Mouse (Mus musculus) left cerebral cortex, postnatal 14 days (tissue): ENCODE measurements around the gene Otub2. TPM values are rescaled to one million over a fixed set of nuclear protein-coding genes. Genes with fewer than 3 reads are reported as not detected.
"Not testable (repeated sequence)": the region's sequence is repeated elsewhere in the genome, so short reads cannot be mapped to it uniquely, and the experiment has no call there.

Experiments
- DNase-seq, 2 experiments: peaks; one replicate each; pipeline ENCODE4 v3.0.0; 2021 to 2022; ENCODE audit warnings: low spot score in 2 of 2, mixed read lengths in 1 of 2
- intact Hi-C: fragments of 180-260 bp; cut with DNase I; formaldehyde crosslinking; loops from one replicate; pipeline ENCODE4 v1.15.1; 2025
- total RNA-seq, 2 experiments: library from RNA; stranded (reverse); gene quantifications; 2 replicates each; pipeline ENCODE4 v1.2.3; 2021

Gene Otub2
- total RNA-seq, 2 experiments from 2014 or later: 26.3 to 33.2 TPM

- DNase-seq: no peak
- intact Hi-C loops: loop anchor here (2.0 kb wide), 2 partner anchors 66 to 216 kb away; no protein-coding TSS in a partner anchor
Measured at GRCm38 (mm10) chr12:103426710-103427109, 38.2 kb downstream of the Otub2 start.

DNA sequence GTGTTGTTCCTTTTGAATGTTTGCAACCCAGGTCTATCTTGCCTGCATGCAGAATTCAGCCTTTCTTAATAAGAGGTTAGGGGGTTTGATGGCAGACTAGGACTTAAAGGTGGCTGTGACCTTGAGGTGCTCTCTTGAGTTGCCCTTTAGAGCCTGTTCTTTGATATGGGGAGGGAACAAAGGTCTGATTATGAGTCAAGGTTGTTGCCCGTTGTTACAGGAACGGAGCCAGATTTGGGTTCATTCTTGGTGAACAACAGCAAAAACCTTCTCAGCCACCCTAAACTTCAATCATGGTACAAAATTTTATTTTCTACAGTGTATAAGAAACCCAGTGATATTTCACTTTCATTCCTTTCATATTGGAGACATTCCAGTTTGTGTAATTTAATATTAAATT is 44.9 kb downstream of the Otub2 start:
- no peak for DNase-seq
- intact Hi-C loops: no loop called here

- intact Hi-C loops: no loop called here
Measured at GRCm38 (mm10) chr12:103433986-103434731, 45.7 kb downstream of the Otub2 start, which contains the start of gene Ifi27. Gene Ifi27, plus strand, starts transcription at chr12:103434211.

GRCm38 (mm10) chr12:103434861-103435260 is 46.4 kb downstream of the Otub2 start:
- intact Hi-C loops: no loop called here
- no peak for DNase-seq

More at GRCm38 (mm10) chr12:103433986-103434731, 45.7 kb downstream of the Otub2 start, which contains the start of gene Ifi27:
- DNase-seq: peak; percentile 45 to 55

GRCm38 (mm10) chr12:103437601-103438000 is 49.1 kb downstream of the Otub2 start:
- DNase-seq: no peak
- intact Hi-C loops: no loop called here

GRCm38 (mm10) chr12:103443524-103443923 is 55.0 kb downstream of the Otub2 start, which contains the start of gene Ifi27l2a:
Gene Ifi27l2a, minus strand, starts transcription at chr12:103443680.
- intact Hi-C loops: no loop called here
- DNase-seq: no peak

- intact Hi-C loops, DNase-seq: not testable (repeated sequence)
Measured at GRCm38 (mm10) chr12:103444261-103444660, 55.8 kb downstream of the Otub2 start.

GRCm38 (mm10) chr12:103445060-103445459 is 56.6 kb downstream of the Otub2 start:
- DNase-seq: no peak
- intact Hi-C loops: no loop called here

DNA sequence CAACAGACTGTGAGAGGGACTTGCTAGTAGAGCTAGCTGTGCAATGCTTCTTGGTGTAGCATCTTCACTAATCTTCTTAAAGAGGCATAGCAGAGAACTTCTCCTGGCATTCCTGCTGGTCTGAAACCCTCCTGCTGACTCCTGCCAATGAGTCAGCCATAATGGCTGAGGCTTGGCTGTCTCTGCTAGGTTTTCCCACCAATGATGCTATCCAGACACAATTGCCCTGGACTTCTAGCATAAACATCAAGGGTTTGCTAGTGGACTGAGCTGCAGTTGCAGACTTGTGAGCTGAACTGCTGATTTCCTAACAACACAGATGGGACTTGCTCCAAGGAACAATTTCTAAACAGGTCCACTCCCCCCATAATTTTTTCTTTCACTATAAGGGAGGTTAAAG is 64.9 kb downstream of the Otub2 start:
- DNase-seq: no peak
- intact Hi-C loops: no loop called here

Other genes starting within 250 kb of the Otub2 start
- 1 to 10 TPM; 2.4 to 6.5 TPM for gene Prima1, start 146.5 kb upstream of the Otub2 start, total RNA-seq
- gene Fam181a, start 77.7 kb upstream of the Otub2 start, total RNA-seq: 1 to 10 TPM; 2.6 to 4.5 TPM
- gene Asb2, start 32.7 kb upstream of the Otub2 start, total RNA-seq: 1 to 10 TPM; 2.5 to 3.6 TPM
- gene 9330161L09Rik, start 19.1 kb downstream of the Otub2 start, total RNA-seq: 1 to 10 TPM; 2.0 to 2.3 TPM
- gene Ddx24, start 37.1 kb downstream of the Otub2 start, total RNA-seq: 100 to 1,000 TPM; 174 to 189 TPM
- 10 to 100 TPM; 27.2 to 34.9 TPM for gene Ifi27, start 45.5 kb downstream of the Otub2 start, total RNA-seq
- gene Ifi27l2a, start 55.0 kb downstream of the Otub2 start, total RNA-seq: 1 to 10 TPM; 2.5 to 3.3 TPM
- gene Ifi27l2b, start 68.5 kb downstream of the Otub2 start, total RNA-seq: not detected
- gene Ppp4r4, start 143.6 kb downstream of the Otub2 start, total RNA-seq: 10 to 100 TPM; 14.5 to 14.6 TPM
- gene Serpina10, start 242.8 kb downstream of the Otub2 start, total RNA-seq: not detected